Mouse (Mus musculus): ENCODE measurements at regions not wholly inside any gene's neighbourhood (a gene's known extent, or its start where the extent isn't known, plus 50 kb on each side); places are given as distances from the start of the nearest gene placed in this dataset.

- TF ChIP-seq CTCF (IDR thresholded peaks at IDR 0.05; ENCODE audit: low read depth, low read length) (no peak), GATA1 (IDR thresholded peaks at IDR 0.05; ENCODE audit: borderline replicate concordance, low read length) (no peak), GATA2 (IDR thresholded peaks at IDR 0.05; ENCODE audit: borderline replicate concordance, low read depth, low read length) (no peak)
These were observed 304.9 kb downstream of the Satb1 start for GRCm38 (mm10) chr17:51528161-51528560.
